Mouse (Mus musculus) forebrain, embryonic 11.5 days (tissue): ENCODE data around the gene AC161166.1. TPM values are rescaled to one million over a fixed set of nuclear protein-coding genes. Genes with fewer than 3 reads are reported as not detected.

Experiments used
- ATAC-seq: fragments of 200-750 bp; cut with Nextera tagmentation; replicated peaks from 2 replicates; pipeline ENCODE4 v1.8.0; 2017; ENCODE audit warnings: moderate TSS enrichment; ENCODE audit not compliant: low FRiP score
- DNase-seq: peaks from one replicate; pipeline ENCODE4 v3.0.0-alpha.2; 2017; ENCODE audit warnings: low spot score
- H3K27ac ChIP-seq: fragments of 300-500 bp; sonication (generic); 2 replicates; pipeline ENCODE4 v1.5.1; 2014; ENCODE audit warnings: low read depth, low read length
- H3K27me3 ChIP-seq: fragments of 300-500 bp; sonication (generic); 2 replicates; pipeline ENCODE4 v1.6.1; 2014; ENCODE audit warnings: mild to moderate bottlenecking, low read length, mixed read lengths; ENCODE audit not compliant: control insufficient read depth, insufficient read depth
- H3K36me3 ChIP-seq: fragments of 300-500 bp; sonication (generic); 2 replicates; pipeline ENCODE4 v1.6.1; 2014; ENCODE audit warnings: mild to moderate bottlenecking, low read length, moderate library complexity, mixed read lengths; ENCODE audit not compliant: control insufficient read depth, insufficient read depth
- H3K4me1 ChIP-seq: fragments of 300-500 bp; sonication (generic); replicated peaks from 2 replicates; pipeline ENCODE4 v1.6.1; 2014; ENCODE audit warnings: low read length, mixed read lengths; ENCODE audit not compliant: control insufficient read depth, insufficient read depth
- H3K4me2 ChIP-seq: fragments of 300-500 bp; sonication (generic); 2 replicates; pipeline ENCODE4 v1.6.1; 2014; ENCODE audit warnings: low read depth, mild to moderate bottlenecking, low read length, moderate library complexity, mixed read lengths; ENCODE audit not compliant: severe bottlenecking
- H3K4me3 ChIP-seq: fragments of 300-500 bp; sonication (generic); 2 replicates; pipeline ENCODE4 v1.5.1; 2014; ENCODE audit warnings: low read depth, low read length
- H3K9ac ChIP-seq: fragments of 300-500 bp; sonication (generic); 2 replicates; pipeline ENCODE4 v1.6.1; 2014; ENCODE audit warnings: low read length
- H3K9me3 ChIP-seq: fragments of 300-500 bp; sonication (generic); 2 replicates; pipeline ENCODE4 v1.6.1; 2016; ENCODE audit warnings: low read length, mixed read lengths; ENCODE audit not compliant: control insufficient read depth
- WGBS: fragments of 180-500 bp; shearing (Covaris S2); extraction: QIAGEN DNeasy Blood & Tissue Kit; methylation state at CpG from one replicate; pipeline ENCODE4 v1.1.7; 2014; 5-methylcytosine and 5-hydroxymethylcytosine counted together
- polyA plus RNA-seq: library from polyadenylated mRNA; unstranded; fragments of >200 nt; fragmentation: Nextera tagmentation; extraction: Ambion mirVana; gene quantifications from 2 replicates; pipeline ENCODE4 v1.2.1, GENCODE M21; 2014

The AC161166.1 gene
- polyA plus RNA-seq, 1 experiment from 2014 or later = 0.96 TPM

DNA sequence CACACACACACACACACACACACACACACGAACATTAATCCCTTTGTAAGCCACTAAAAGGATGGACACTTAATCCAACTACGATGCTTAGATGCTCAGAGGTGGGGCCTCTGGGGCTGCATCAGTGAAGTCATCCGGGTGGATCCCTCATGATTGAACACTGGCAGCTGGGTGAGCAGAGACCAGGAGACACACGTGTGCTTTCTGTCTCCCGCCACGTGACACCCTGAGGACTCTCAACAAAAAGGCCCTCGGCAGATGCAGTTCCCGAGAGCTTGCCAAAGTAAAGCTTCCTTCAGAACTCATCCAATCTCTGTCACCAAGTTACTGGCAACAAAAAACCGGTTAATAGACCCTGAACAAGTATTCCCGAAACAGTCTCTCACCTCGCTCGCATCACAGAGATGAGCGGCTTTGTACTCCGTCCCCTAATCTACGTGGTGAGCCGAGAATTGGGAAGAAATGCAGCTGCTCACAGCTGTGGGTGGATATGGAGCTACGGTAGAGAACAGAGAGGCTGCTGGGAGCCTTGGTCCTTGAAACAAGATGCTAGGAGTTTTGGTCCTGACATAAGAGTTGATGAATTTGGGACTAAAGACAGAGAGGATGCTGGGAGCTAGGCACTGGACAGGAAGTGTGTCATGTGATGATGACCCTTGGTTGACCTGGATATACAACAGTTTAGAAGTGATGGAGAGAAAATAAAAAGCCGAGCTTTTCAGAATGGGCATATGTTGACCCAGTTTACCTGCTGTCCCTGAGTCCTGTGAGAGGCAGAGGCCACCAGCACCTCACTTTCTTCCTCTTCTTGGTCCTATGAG is 31.9 kb downstream of the AC161166.1 start:
- no peak overlapping the region for H3K4me3 ChIP-seq

DNA sequence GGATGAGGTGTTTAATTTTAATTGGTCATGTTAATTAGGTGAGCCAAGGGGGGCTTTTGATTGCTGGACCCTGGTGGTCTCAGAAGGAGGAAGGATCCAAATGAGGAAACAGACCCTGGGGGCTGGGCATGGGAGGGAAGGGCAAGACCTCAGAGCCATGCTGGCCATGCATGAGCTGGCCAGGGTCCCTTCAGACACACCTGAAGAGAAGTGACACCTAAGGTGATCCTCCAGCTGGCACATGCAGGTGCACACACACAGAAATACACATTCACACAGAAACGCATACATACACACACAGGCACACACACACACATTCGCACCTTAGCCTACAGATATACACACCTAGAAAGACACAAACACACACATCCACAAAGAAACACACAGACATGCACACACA is 32.6 kb downstream of the AC161166.1 start:
- H3K27me3 ChIP-seq = no peaks in the 10 kb centered on the region; the same call in 1 of the 2 replicates
- no peaks in the 10 kb centered on the region for H3K9me3 ChIP-seq
- 91% methylated on average over 2 of the region's 2 CpGs for WGBS
- ATAC-seq (no peak), DNase-seq (no peak)
- H3K27ac ChIP-seq = no peak overlapping the region
- H3K36me3 ChIP-seq = no peaks in the 10 kb centered on the region
- H3K4me3 ChIP-seq = no peak overlapping the region
- H3K4me2 ChIP-seq = no peak overlapping the region
- H3K9ac ChIP-seq = no peak overlapping the region
- peaks cover 8% of the 10 kb centered on the region; the same call in 1 of the 2 replicates for H3K4me1 ChIP-seq

More for the DNA sequence above, 31.9 kb downstream of the AC161166.1 start:
- DNase-seq (no peak), ATAC-seq (no peak)
- Histone ChIP-seq H3K9me3 (no peaks in the 10 kb centered on the region), H3K27me3 (no peaks in the 10 kb centered on the region; the same call in 1 of the 2 replicates), H3K36me3 (no peaks in the 10 kb centered on the region), H3K27ac (no peak overlapping the region), H3K9ac (no peak overlapping the region), H3K4me2 (no peak overlapping the region), H3K4me1 (peaks cover 8% of the 10 kb centered on the region; the same call in 1 of the 2 replicates)
- WGBS = 62% methylated on average over 18 of the region's 18 CpGs

DNA sequence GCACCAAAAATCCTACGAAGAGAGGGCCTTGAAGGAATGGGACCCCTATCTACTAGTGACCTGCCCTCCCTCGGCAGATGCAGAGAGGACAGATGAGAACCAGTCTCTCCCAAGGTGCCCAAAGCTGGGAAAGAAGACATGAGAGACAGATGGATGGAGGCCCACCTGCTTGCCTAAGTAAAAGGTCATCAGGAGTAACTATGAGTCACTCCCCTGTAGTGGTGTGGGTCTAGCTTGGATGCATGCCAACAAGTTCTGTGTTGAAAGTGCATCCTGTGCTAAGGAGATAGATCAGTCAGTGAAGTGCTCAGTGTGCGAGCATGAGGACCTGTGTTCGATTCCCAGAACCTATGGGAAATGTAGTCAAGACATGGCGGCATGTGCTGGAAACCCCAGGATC is 33.3 kb downstream of the AC161166.1 start:
- 90% methylated on average over 5 of the region's 5 CpGs for WGBS
- DNase-seq = no peak
- no peaks in the 10 kb centered on the region for H3K9me3 ChIP-seq
- H3K4me2 ChIP-seq = no peak overlapping the region
- H3K27ac ChIP-seq = no peak overlapping the region
- ATAC-seq = no peak
- H3K36me3 ChIP-seq = no peaks in the 10 kb centered on the region
- no peaks in the 10 kb centered on the region; the same call in 1 of the 2 replicates for H3K27me3 ChIP-seq
- no peak overlapping the region for H3K9ac ChIP-seq
- no peak overlapping the region for H3K4me3 ChIP-seq
- peaks cover 8% of the 10 kb centered on the region; the same call in 1 of the 2 replicates for H3K4me1 ChIP-seq

DNA sequence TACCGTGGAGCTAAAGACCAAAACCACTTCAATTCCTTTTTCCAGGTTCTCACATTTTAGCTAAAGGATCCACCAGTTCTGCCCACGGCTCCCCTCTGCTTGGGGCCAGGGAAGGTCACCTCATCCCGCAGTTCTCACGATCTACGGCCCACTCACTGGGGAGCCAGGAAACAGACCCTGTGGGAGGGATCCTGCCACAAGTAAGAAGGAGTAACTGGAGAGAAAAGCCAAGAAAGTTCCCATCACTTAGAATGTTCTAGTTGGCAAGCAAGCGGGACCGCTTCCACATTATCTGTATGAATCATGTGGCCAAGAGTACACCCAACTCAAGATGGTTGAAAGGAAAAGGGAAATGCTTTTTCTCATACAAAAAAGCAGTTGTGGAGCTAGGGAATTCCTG is 35.4 kb downstream of the AC161166.1 start:
- Histone ChIP-seq H3K4me2 (no peak overlapping the region), H3K4me3 (no peak overlapping the region), H3K27me3 (no peaks in the 10 kb centered on the region; the same call in 1 of the 2 replicates), H3K4me1 (peaks cover 4% of the 10 kb centered on the region; the same call in 1 of the 2 replicates), H3K36me3 (no peaks in the 10 kb centered on the region), H3K9me3 (no peaks in the 10 kb centered on the region), H3K9ac (no peak overlapping the region), H3K27ac (no peak overlapping the region)
- no peak for ATAC-seq
- no peak for DNase-seq
- 82% methylated on average over 7 of the region's 7 CpGs for WGBS

DNA sequence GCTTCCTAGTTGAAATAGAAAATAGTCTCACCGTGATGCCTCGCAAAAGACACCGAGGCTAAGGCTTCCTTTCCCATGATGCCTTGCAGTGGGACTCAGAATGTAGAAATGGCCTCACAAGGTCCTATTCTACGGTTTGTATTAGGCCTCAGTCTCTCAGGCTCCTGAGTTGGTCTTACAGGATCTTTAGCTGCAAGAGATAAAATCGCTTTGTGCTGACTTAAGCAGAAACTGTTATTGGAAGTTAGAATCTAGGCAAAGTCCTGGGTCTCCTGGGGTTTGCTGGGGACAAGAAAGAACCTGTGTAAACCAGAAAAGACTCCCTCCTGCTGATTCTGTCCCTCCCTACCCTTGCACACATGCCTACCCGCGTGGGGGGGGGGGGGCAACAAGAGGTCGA is 35.9 kb downstream of the AC161166.1 start:
- Histone ChIP-seq H3K4me3 (no peak overlapping the region), H3K27me3 (no peaks in the 10 kb centered on the region; the same call in 1 of the 2 replicates), H3K4me1 (peaks cover 4% of the 10 kb centered on the region; the same call in 1 of the 2 replicates), H3K4me2 (no peak overlapping the region), H3K27ac (no peak overlapping the region), H3K9ac (no peak overlapping the region), H3K36me3 (no peaks in the 10 kb centered on the region), H3K9me3 (no peaks in the 10 kb centered on the region)
- ATAC-seq (no peak), DNase-seq (no peak)
- WGBS = 81% methylated on average over 8 of the region's 8 CpGs

DNA sequence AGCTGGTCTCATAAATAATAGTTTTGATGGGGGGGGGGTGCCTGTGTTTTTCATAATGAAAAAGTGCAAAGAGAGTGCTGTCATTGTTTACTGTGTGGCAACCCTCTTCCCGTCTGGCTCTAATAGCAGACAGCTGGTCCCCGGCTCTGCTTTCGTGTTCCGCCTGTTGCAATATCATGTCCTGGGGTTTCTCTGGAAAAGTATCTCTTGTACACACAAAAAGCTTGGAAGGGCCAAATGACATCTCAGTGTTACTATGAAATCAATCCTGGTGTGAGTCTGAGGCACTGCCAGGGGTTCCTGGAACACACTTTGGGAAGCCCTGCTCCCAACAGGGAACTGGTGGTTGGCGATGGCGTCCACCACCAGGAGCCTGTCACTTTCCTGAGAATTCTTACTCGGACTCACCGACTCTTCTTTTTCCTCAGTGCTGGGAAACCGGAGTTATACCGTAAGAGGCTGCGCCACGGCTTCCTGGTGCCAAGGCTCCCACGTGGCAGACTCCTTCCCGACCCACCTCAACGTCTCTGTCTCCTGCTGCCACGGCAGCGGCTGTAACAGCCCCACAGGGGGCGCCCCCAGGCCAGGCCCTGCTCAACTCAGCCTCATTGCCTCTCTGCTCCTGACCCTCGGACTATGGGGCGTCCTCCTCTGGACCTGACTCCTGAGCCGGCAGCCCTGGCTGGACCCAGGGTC is 37.3 kb downstream of the AC161166.1 start:
- Histone ChIP-seq H3K9ac (no peak overlapping the region), H3K4me2 (no peak overlapping the region), H3K27me3 (no peaks in the 10 kb centered on the region), H3K27ac (no peak overlapping the region), H3K4me3 (no peak overlapping the region), H3K9me3 (no peaks in the 10 kb centered on the region), H3K36me3 (no peaks in the 10 kb centered on the region), H3K4me1 (no peaks in the 10 kb centered on the region)
- no peak for ATAC-seq
- DNase-seq = no peak
- WGBS = 38% methylated on average over 21 of the region's 21 CpGs

DNA sequence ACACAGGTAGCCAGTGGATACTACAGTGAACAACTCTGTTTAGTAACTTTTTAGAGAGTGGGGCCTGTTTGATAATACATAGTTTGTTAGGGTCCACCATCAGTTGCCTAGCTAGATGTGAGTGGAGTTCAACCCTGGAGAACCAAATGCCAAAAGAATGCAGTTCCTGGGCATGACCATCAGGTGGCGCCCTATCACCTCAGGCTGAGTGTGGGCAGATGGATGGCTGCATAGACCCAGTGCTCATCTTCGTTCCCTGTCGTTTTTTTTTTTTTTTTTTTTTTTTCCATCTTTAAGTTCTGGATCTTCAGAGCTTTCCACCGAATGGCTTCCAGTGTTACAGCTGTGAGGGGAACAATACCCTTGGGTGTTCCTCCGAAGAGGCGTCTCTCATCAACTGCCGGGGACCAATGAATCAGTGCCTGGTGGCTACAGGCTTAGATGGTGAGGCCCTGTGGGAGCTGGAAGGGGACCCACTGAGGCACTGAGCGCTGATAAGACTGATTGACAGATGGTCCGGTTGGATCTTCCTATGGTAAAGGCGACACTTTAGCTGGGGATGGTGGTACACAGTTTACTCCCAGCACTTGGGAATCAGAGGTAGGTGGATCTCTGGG is 38.2 kb downstream of the AC161166.1 start:
- DNase-seq (peak; percentile 88), ATAC-seq (peak; percentile 70)
- Histone ChIP-seq H3K4me2 (no peak overlapping the region), H3K4me1 (no peaks in the 10 kb centered on the region), H3K9me3 (peaks cover 4% of the 10 kb centered on the region; the same call in 1 of the 2 replicates), H3K27me3 (no peaks in the 10 kb centered on the region), H3K36me3 (no peaks in the 10 kb centered on the region), H3K9ac (no peak overlapping the region), H3K27ac (no peak overlapping the region), H3K4me3 (no peak overlapping the region)
- WGBS = 52% methylated on average over 10 of the region's 10 CpGs

DNA sequence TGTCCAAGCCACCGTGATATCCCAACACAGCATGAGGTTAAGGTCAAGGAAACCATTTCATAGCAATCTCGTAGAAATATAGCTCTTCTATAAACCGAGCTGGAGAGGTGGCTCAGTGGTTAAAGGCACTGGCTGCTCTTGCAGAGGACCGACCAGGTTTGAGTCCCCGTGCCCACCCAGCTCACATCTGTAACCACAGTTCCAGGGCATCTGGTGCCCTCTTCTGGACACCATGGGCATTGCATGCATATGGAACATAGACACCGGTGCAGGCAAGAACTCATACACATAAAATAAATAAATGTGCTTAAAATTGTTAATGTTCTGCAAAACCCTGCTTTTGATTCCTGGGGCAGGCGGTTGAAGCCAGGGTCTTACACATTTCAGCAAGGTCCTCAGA is 39.3 kb downstream of the AC161166.1 start:
- H3K27me3 ChIP-seq = no peaks in the 10 kb centered on the region
- no peak overlapping the region for H3K9ac ChIP-seq
- peaks cover 4% of the 10 kb centered on the region; the same call in 1 of the 2 replicates for H3K9me3 ChIP-seq
- H3K4me2 ChIP-seq = no peak overlapping the region
- ATAC-seq (no peak), DNase-seq (peak; percentile 72)
- 71% methylated on average over 7 of the region's 7 CpGs for WGBS
- H3K4me1 ChIP-seq = no peaks in the 10 kb centered on the region
- H3K4me3 ChIP-seq = no peak overlapping the region
- H3K27ac ChIP-seq = no peak overlapping the region
- H3K36me3 ChIP-seq = no peaks in the 10 kb centered on the region
